Mouse (Mus musculus): ENCODE results near the gene Grxcr1. TPM values are rescaled to one million over a fixed set of nuclear protein-coding genes. Genes with fewer than 3 reads are reported as not detected.

The Grxcr1 gene
- polyA plus RNA-seq, 1 experiment from 2014 or later = not detected

GRCm38 (mm10) chr5:68007074-68007473 lies 24.6 kb upstream of the Grxcr1 start:
- H3K9ac ChIP-seq (ENCODE audit: low read length) = no peak overlapping the region
- ATAC-seq (ENCODE audit: low FRiP score, low TSS enrichment) (no peak), DNase-seq (ENCODE audit: low spot score) (no peak)
- no peak overlapping the region for H3K27ac ChIP-seq (replicated peaks)
- H3K4me1 ChIP-seq (replicated peaks; ENCODE audit: control insufficient read depth, insufficient read depth) = no peaks in the 10 kb centered on the region
- no peaks in the 10 kb centered on the region for H3K36me3 ChIP-seq (ENCODE audit: control insufficient read depth, insufficient read depth, low read length)
- TF ChIP-seq CTCF (IDR thresholded peaks at IDR 0.05; ENCODE audit: low read depth) (no peak), EP300 (optimal IDR thresholded peaks at IDR 0.05) (no peak)
- H3K4me2 ChIP-seq (replicated peaks; ENCODE audit: low read depth) = no peak overlapping the region
- no peaks in the 10 kb centered on the region for H3K9me3 ChIP-seq (ENCODE audit: control insufficient read depth, low read length)
- H3K4me3 ChIP-seq (ENCODE audit: low read depth, low read length) = no peak overlapping the region
- H3K27me3 ChIP-seq (ENCODE audit: control insufficient read depth, insufficient read depth, low read length) = no peaks in the 10 kb centered on the region
- 82% methylated on average over 4 of the region's 4 CpGs for WGBS

- H3K9me3 ChIP-seq (ENCODE audit: control insufficient read depth, low read length) = no peaks in the 10 kb centered on the region
Measured at GRCm38 (mm10) chr5:68011569-68011968, 20.1 kb upstream of the Grxcr1 start.

GRCm38 (mm10) chr5:68012618-68013017 lies 19.0 kb upstream of the Grxcr1 start:
- Histone ChIP-seq H3K4me2 (replicated peaks; ENCODE audit: low read depth) (no peak overlapping the region), H3K9ac (ENCODE audit: low read length) (no peak overlapping the region), H3K4me1 (replicated peaks; ENCODE audit: control insufficient read depth, insufficient read depth) (no peaks in the 10 kb centered on the region), H3K27ac (replicated peaks) (no peak overlapping the region), H3K9me3 (ENCODE audit: control insufficient read depth, low read length) (no peaks in the 10 kb centered on the region), H3K4me3 (ENCODE audit: low read depth, low read length) (no peak overlapping the region), H3K27me3 (ENCODE audit: control insufficient read depth, insufficient read depth, low read length) (no peaks in the 10 kb centered on the region), H3K36me3 (ENCODE audit: control insufficient read depth, insufficient read depth, low read length) (no peaks in the 10 kb centered on the region)
- WGBS = 16% methylated on average over 4 of the region's 4 CpGs
- peak; percentile 45; the same call in 1 of the 2 replicates for ATAC-seq (ENCODE audit: low FRiP score, low TSS enrichment)
- DNase-seq (ENCODE audit: low spot score) = peak; percentile 84
- TF ChIP-seq CTCF (IDR thresholded peaks at IDR 0.05; ENCODE audit: low read depth) = peak; percentile 92
- no peak for TF ChIP-seq EP300 (optimal IDR thresholded peaks at IDR 0.05)

More at GRCm38 (mm10) chr5:68011569-68011968, 20.1 kb upstream of the Grxcr1 start:
- 62% methylated on average over 3 of the region's 3 CpGs for WGBS
- Histone ChIP-seq H3K4me3 (ENCODE audit: low read depth, low read length) (no peak overlapping the region), H3K4me1 (replicated peaks; ENCODE audit: control insufficient read depth, insufficient read depth) (no peaks in the 10 kb centered on the region), H3K9ac (ENCODE audit: low read length) (no peak overlapping the region), H3K4me2 (replicated peaks; ENCODE audit: low read depth) (no peak overlapping the region), H3K36me3 (ENCODE audit: control insufficient read depth, insufficient read depth, low read length) (no peaks in the 10 kb centered on the region), H3K27me3 (ENCODE audit: control insufficient read depth, insufficient read depth, low read length) (no peaks in the 10 kb centered on the region), H3K27ac (replicated peaks) (no peak overlapping the region)
- DNase-seq (ENCODE audit: low spot score) (no peak), ATAC-seq (ENCODE audit: low FRiP score, low TSS enrichment) (no peak)
- TF ChIP-seq CTCF (IDR thresholded peaks at IDR 0.05; ENCODE audit: low read depth) (no peak), EP300 (optimal IDR thresholded peaks at IDR 0.05) (no peak)

GRCm38 (mm10) chr5:68020870-68021269 lies 10.8 kb upstream of the Grxcr1 start:
- no peak for TF ChIP-seq CTCF (IDR thresholded peaks at IDR 0.05; ENCODE audit: low read depth)
- no peak for TF ChIP-seq EP300 (optimal IDR thresholded peaks at IDR 0.05)
- Histone ChIP-seq H3K27ac (replicated peaks) (no peak overlapping the region), H3K36me3 (ENCODE audit: control insufficient read depth, insufficient read depth, low read length) (no peaks in the 10 kb centered on the region), H3K4me3 (ENCODE audit: low read depth, low read length) (no peak overlapping the region), H3K9me3 (ENCODE audit: control insufficient read depth, low read length) (no peaks in the 10 kb centered on the region), H3K4me1 (replicated peaks; ENCODE audit: control insufficient read depth, insufficient read depth) (no peaks in the 10 kb centered on the region), H3K27me3 (ENCODE audit: control insufficient read depth, insufficient read depth, low read length) (no peaks in the 10 kb centered on the region), H3K9ac (ENCODE audit: low read length) (no peak overlapping the region), H3K4me2 (replicated peaks; ENCODE audit: low read depth) (no peak overlapping the region)
- ATAC-seq (ENCODE audit: low FRiP score, low TSS enrichment) (no peak), DNase-seq (ENCODE audit: low spot score) (no peak)
- 46% methylated on average over 2 of the region's 2 CpGs for WGBS

- ATAC-seq (ENCODE audit: low FRiP score, low TSS enrichment) (no peak), DNase-seq (ENCODE audit: low spot score) (no peak)
- Histone ChIP-seq H3K27ac (replicated peaks) (no peak overlapping the region), H3K27me3 (ENCODE audit: control insufficient read depth, insufficient read depth, low read length) (no peaks in the 10 kb centered on the region), H3K9me3 (ENCODE audit: control insufficient read depth, low read length) (no peaks in the 10 kb centered on the region), H3K9ac (ENCODE audit: low read length) (no peak overlapping the region), H3K4me3 (ENCODE audit: low read depth, low read length) (no peak overlapping the region), H3K36me3 (ENCODE audit: control insufficient read depth, insufficient read depth, low read length) (no peaks in the 10 kb centered on the region), H3K4me1 (replicated peaks; ENCODE audit: control insufficient read depth, insufficient read depth) (no peaks in the 10 kb centered on the region), H3K4me2 (replicated peaks; ENCODE audit: low read depth) (no peak overlapping the region)
- no peak for TF ChIP-seq EP300 (optimal IDR thresholded peaks at IDR 0.05)
- no peak for TF ChIP-seq CTCF (IDR thresholded peaks at IDR 0.05; ENCODE audit: low read depth)
- 71% methylated on average over 2 of the region's 2 CpGs for WGBS
Measured at GRCm38 (mm10) chr5:68026658-68027422, 4.8 kb upstream of the Grxcr1 start.

GRCm38 (mm10) chr5:68027474-68027873 lies 4.2 kb upstream of the Grxcr1 start:
- no peaks in the 10 kb centered on the region for H3K36me3 ChIP-seq (ENCODE audit: control insufficient read depth, insufficient read depth, low read length)
- no peak overlapping the region for H3K4me3 ChIP-seq (ENCODE audit: low read depth, low read length)
- no peaks in the 10 kb centered on the region for H3K9me3 ChIP-seq (ENCODE audit: control insufficient read depth, low read length)
- H3K4me2 ChIP-seq (replicated peaks; ENCODE audit: low read depth) = no peak overlapping the region
- TF ChIP-seq CTCF (IDR thresholded peaks at IDR 0.05; ENCODE audit: low read depth) (no peak), EP300 (optimal IDR thresholded peaks at IDR 0.05) (no peak)
- 69% methylated on average over 4 of the region's 4 CpGs for WGBS
- no peaks in the 10 kb centered on the region for H3K4me1 ChIP-seq (replicated peaks; ENCODE audit: control insufficient read depth, insufficient read depth)
- DNase-seq (ENCODE audit: low spot score) = no peak
- no peaks in the 10 kb centered on the region for H3K27me3 ChIP-seq (ENCODE audit: control insufficient read depth, insufficient read depth, low read length)
- H3K9ac ChIP-seq (ENCODE audit: low read length) = no peak overlapping the region
- no peak for ATAC-seq (ENCODE audit: low FRiP score, low TSS enrichment)
- no peak overlapping the region for H3K27ac ChIP-seq (replicated peaks)
